Mouse (Mus musculus): ENCODE data around the gene Lrig1.

The Lrig1 gene

GRCm38 (mm10) chr6:94700067-94700491, at the start of gene Lrig1:
Lrig1 (minus strand) TSS chr6:94700158.
- peak; percentile 85 for DNase-seq (ENCODE audit: low spot score)

GRCm38 (mm10) chr6:94749626-94750025, 49.7 kb upstream of the Lrig1 start:
- DNase-seq (ENCODE audit: low spot score): no peak

GRCm38 (mm10) chr6:94748361-94748760, 48.4 kb upstream of the Lrig1 start:
- DNase-seq (ENCODE audit: low spot score): no peak

GRCm38 (mm10) chr6:94740117-94740729, 40.3 kb upstream of the Lrig1 start:
- no peak for DNase-seq (ENCODE audit: low spot score)

- DNase-seq (ENCODE audit: low spot score): no peak
These were observed 38.7 kb upstream of the Lrig1 start for GRCm38 (mm10) chr6:94738647-94739046.

GRCm38 (mm10) chr6:94733878-94734277, 33.9 kb upstream of the Lrig1 start:
- no peak for DNase-seq (ENCODE audit: low spot score)

GRCm38 (mm10) chr6:94729847-94730246, 29.9 kb upstream of the Lrig1 start:
- no peak for DNase-seq (ENCODE audit: low spot score)

- DNase-seq (ENCODE audit: low spot score): no peak
These were observed 29.2 kb upstream of the Lrig1 start for GRCm38 (mm10) chr6:94729132-94729531.

GRCm38 (mm10) chr6:94724612-94725011, 24.7 kb upstream of the Lrig1 start:
- DNase-seq (ENCODE audit: low spot score): no peak

- no peak for DNase-seq (ENCODE audit: low spot score)
These were observed 18.8 kb upstream of the Lrig1 start for GRCm38 (mm10) chr6:94718607-94719346.

- DNase-seq (ENCODE audit: low spot score): no peak
These were observed 17.9 kb upstream of the Lrig1 start for GRCm38 (mm10) chr6:94717705-94718489.

GRCm38 (mm10) chr6:94715645-94715940, 15.6 kb upstream of the Lrig1 start:
- DNase-seq (ENCODE audit: low spot score): no peak

GRCm38 (mm10) chr6:94714815-94715644, 15.1 kb upstream of the Lrig1 start:
- no peak for DNase-seq (ENCODE audit: low spot score)

- DNase-seq (ENCODE audit: low spot score): no peak
These were observed 9.9 kb upstream of the Lrig1 start for GRCm38 (mm10) chr6:94709832-94710231.

GRCm38 (mm10) chr6:94709150-94709549, 9.2 kb upstream of the Lrig1 start:
- no peak for DNase-seq (ENCODE audit: low spot score)

GRCm38 (mm10) chr6:94707254-94707653, 7.3 kb upstream of the Lrig1 start:
- no peak for DNase-seq (ENCODE audit: low spot score)

GRCm38 (mm10) chr6:94705931-94706330, 6.0 kb upstream of the Lrig1 start:
- no peak for DNase-seq (ENCODE audit: low spot score)

GRCm38 (mm10) chr6:94702993-94703392, 3.0 kb upstream of the Lrig1 start:
- DNase-seq (ENCODE audit: low spot score): no peak

GRCm38 (mm10) chr6:94701071-94701470, 1.1 kb upstream of the Lrig1 start:
- no peak for DNase-seq (ENCODE audit: low spot score)

- DNase-seq (ENCODE audit: low spot score): no peak
These were observed 654 bp upstream of the Lrig1 start for GRCm38 (mm10) chr6:94700612-94701011.

GRCm38 (mm10) chr6:94699173-94699987, 578 bp downstream of the Lrig1 start:
- no peak for DNase-seq (ENCODE audit: low spot score)

All from layer of hippocampus, adult 9-10 months (tissue).